Mouse (Mus musculus) hindbrain, embryonic 10.5 days (tissue): ENCODE measurements around the gene 4632433K11Rik. TPM values are rescaled to one million over a fixed set of nuclear protein-coding genes. Genes with fewer than 3 reads are reported as not detected.
A peak's percentile ranks its signal among the peaks of the same experiment; 100 is the strongest.
"Not testable (repeated sequence)": the region's sequence is repeated elsewhere in the genome, so short reads cannot be mapped to it uniquely, and the experiment has no call there.

Experiments used
- DNase-seq: peaks from one replicate; pipeline ENCODE4 v3.0.0-alpha.2; 2017; ENCODE audit warnings: low spot score
- H3K27ac ChIP-seq: fragments of 300-500 bp; sonication (generic); 2 replicates; pipeline ENCODE4 v1.5.1; 2016; ENCODE audit warnings: mild to moderate bottlenecking, moderate library complexity
- H3K27me3 ChIP-seq: fragments of 300-500 bp; sonication (generic); 2 replicates; pipeline ENCODE4 v1.6.1; 2016; ENCODE audit warnings: mild to moderate bottlenecking; ENCODE audit not compliant: poor library complexity, insufficient read depth, severe bottlenecking
- H3K36me3 ChIP-seq: fragments of 300-500 bp; sonication (generic); 2 replicates; pipeline ENCODE4 v1.6.1; 2016; ENCODE audit warnings: mild to moderate bottlenecking, moderate library complexity
- H3K4me1 ChIP-seq: fragments of 300-500 bp; sonication (generic); replicated peaks from 2 replicates; pipeline ENCODE4 v1.6.1; 2016; ENCODE audit warnings: mild to moderate bottlenecking
- H3K4me3 ChIP-seq: fragments of 300-500 bp; sonication (generic); 2 replicates; pipeline ENCODE4 v1.5.1; 2016; ENCODE audit warnings: mild to moderate bottlenecking, moderate library complexity
- H3K9me3 ChIP-seq: fragments of 300-500 bp; sonication (generic); 2 replicates; pipeline ENCODE4 v1.6.1; 2016; ENCODE audit warnings: mild to moderate bottlenecking, moderate library complexity
- WGBS: fragments of 180-500 bp; shearing (Covaris S2); methylation state at CpG from one replicate; pipeline ENCODE4 v1.1.7; 2016; 5-methylcytosine and 5-hydroxymethylcytosine counted together
- polyA plus RNA-seq: library from polyadenylated mRNA; unstranded; fragments of >200 nt; fragmentation: Nextera tagmentation; extraction: Ambion mirVana; gene quantifications from 2 replicates; pipeline ENCODE4 v1.2.1, GENCODE M21; 2016

Gene 4632433K11Rik
- polyA plus RNA-seq = 0.34 TPM in 1 of 2 replicates, not detected in the other

GRCm38 (mm10) chr7:5033818-5034217 is at the start of gene 4632433K11Rik:
4632433K11Rik (plus strand) TSS chr7:5034118.
- Histone ChIP-seq H3K4me1 (peaks cover 7% of the 10 kb centered on the region), H3K36me3 (peaks cover 77% of the 10 kb centered on the region), H3K4me3 (no peak within 1 kb of the TSS), H3K27ac (no peak within 1 kb of the TSS), H3K27me3 (peaks cover 16% of the 10 kb centered on the region; the same call in 1 of the 2 replicates), H3K9me3 (peaks cover 53% of the 10 kb centered on the region)
- no peak for DNase-seq
- WGBS = 92% methylated on average over 3 of the region's 3 CpGs

GRCm38 (mm10) chr7:4988250-4988649 is 45.7 kb upstream of the 4632433K11Rik start:
- no peak overlapping the region for H3K4me3 ChIP-seq
- H3K27ac ChIP-seq = no peak overlapping the region
- H3K4me1 ChIP-seq = peaks cover under 1% of the 10 kb centered on the region
- WGBS = 63% methylated on average over 2 of the region's 2 CpGs
- DNase-seq = no peak
- H3K9me3 ChIP-seq = peaks cover 14% of the 10 kb centered on the region; the same call in 1 of the 2 replicates
- peaks cover 28% of the 10 kb centered on the region for H3K36me3 ChIP-seq
- H3K27me3 ChIP-seq = peaks cover 14% of the 10 kb centered on the region

- Histone ChIP-seq H3K36me3 (peaks cover 42% of the 10 kb centered on the region), H3K4me3 (peak overlapping the region; percentile 89), H3K27ac (no peak overlapping the region), H3K4me1 (peaks cover 35% of the 10 kb centered on the region), H3K27me3 (peaks cover 35% of the 10 kb centered on the region), H3K9me3 (peaks cover 33% of the 10 kb centered on the region; the same call in 1 of the 2 replicates)
- 34% methylated on average over 55 of the region's 55 CpGs for WGBS
- DNase-seq = no peak
Measured at GRCm38 (mm10) chr7:4993347-4993998, 40.4 kb upstream of the 4632433K11Rik start.

- Histone ChIP-seq H3K4me1 (peaks cover 35% of the 10 kb centered on the region), H3K36me3 (peaks cover 42% of the 10 kb centered on the region), H3K4me3 (peak overlapping the region; percentile 89), H3K27ac (0 out of 2 replicates have a peak overlapping the region, but pooled peaks have one; percentile 9), H3K27me3 (peaks cover 35% of the 10 kb centered on the region), H3K9me3 (peaks cover 33% of the 10 kb centered on the region; the same call in 1 of the 2 replicates)
- DNase-seq = no peak
- 45% methylated on average over 59 of the region's 59 CpGs for WGBS
Measured at GRCm38 (mm10) chr7:4993999-4994788, 39.7 kb upstream of the 4632433K11Rik start.

GRCm38 (mm10) chr7:4995268-4996002 is 38.5 kb upstream of the 4632433K11Rik start:
- WGBS = 7% methylated on average over 19 of the region's 19 CpGs
- DNase-seq = no peak
- peaks cover 30% of the 10 kb centered on the region; the same call in 1 of the 2 replicates for H3K9me3 ChIP-seq
- peaks cover 35% of the 10 kb centered on the region for H3K4me1 ChIP-seq
- H3K4me3 ChIP-seq = peak overlapping the region; percentile 89
- peak overlapping the region; percentile 92 for H3K27ac ChIP-seq
- peaks cover 34% of the 10 kb centered on the region for H3K27me3 ChIP-seq
- H3K36me3 ChIP-seq = peaks cover 42% of the 10 kb centered on the region

GRCm38 (mm10) chr7:4996003-4996895 is 37.7 kb upstream of the 4632433K11Rik start, which contains the start of gene Zfp579:
Zfp579 (minus strand) TSS chr7:4996158.
- H3K4me3 ChIP-seq = peak within 1 kb of the TSS; percentile 89
- DNase-seq = peak; percentile 95
- H3K27ac ChIP-seq = peak within 1 kb of the TSS; percentile 92
- WGBS = 4% methylated on average over 22 of the region's 26 CpGs
- H3K36me3 ChIP-seq = peaks cover 34% of the 10 kb centered on the region
- peaks cover 22% of the 10 kb centered on the region; the same call in 1 of the 2 replicates for H3K9me3 ChIP-seq
- peaks cover 35% of the 10 kb centered on the region for H3K4me1 ChIP-seq
- H3K27me3 ChIP-seq = peaks cover 32% of the 10 kb centered on the region

- H3K27me3 ChIP-seq = peaks cover 32% of the 10 kb centered on the region
- 70% methylated on average over 8 of the region's 8 CpGs for WGBS
- peak overlapping the region; percentile 89 for H3K4me3 ChIP-seq
- peaks cover 20% of the 10 kb centered on the region; the same call in 1 of the 2 replicates for H3K9me3 ChIP-seq
- 0 out of 2 replicates have a peak overlapping the region, but pooled peaks have one; percentile 92 for H3K27ac ChIP-seq
- DNase-seq = no peak
- peaks cover 35% of the 10 kb centered on the region for H3K4me1 ChIP-seq
- H3K36me3 ChIP-seq = peaks cover 27% of the 10 kb centered on the region
Measured at GRCm38 (mm10) chr7:4996934-4997333, 37.0 kb upstream of the 4632433K11Rik start.

- H3K4me3 ChIP-seq = no peak overlapping the region
- H3K27me3 ChIP-seq = peaks cover 5% of the 10 kb centered on the region
- H3K36me3 ChIP-seq = no peaks in the 10 kb centered on the region
- no peak for DNase-seq
- WGBS = 79% methylated on average over 2 of the region's 2 CpGs
- no peak overlapping the region for H3K27ac ChIP-seq
- H3K4me1 ChIP-seq = peaks cover 18% of the 10 kb centered on the region
- peaks cover 13% of the 10 kb centered on the region; the same call in 1 of the 2 replicates for H3K9me3 ChIP-seq
Measured at GRCm38 (mm10) chr7:4999876-5000275, 34.0 kb upstream of the 4632433K11Rik start.

- not testable (repeated sequence) for H3K4me1 ChIP-seq, H3K4me3 ChIP-seq, H3K27me3 ChIP-seq, H3K27ac ChIP-seq, DNase-seq
- peaks cover 11% of the 10 kb centered on the region; the same call in 1 of the 2 replicates for H3K9me3 ChIP-seq
- WGBS = 71% methylated on average over 8 of the region's 8 CpGs
- peaks cover 21% of the 10 kb centered on the region for H3K36me3 ChIP-seq
Measured at GRCm38 (mm10) chr7:5002876-5003275, 31.0 kb upstream of the 4632433K11Rik start.

GRCm38 (mm10) chr7:5008229-5008628 is 25.7 kb upstream of the 4632433K11Rik start:
- WGBS = 96% methylated on average over 26 of the region's 26 CpGs
- H3K36me3 ChIP-seq = peaks cover 74% of the 10 kb centered on the region
- no peak overlapping the region for H3K27ac ChIP-seq
- H3K9me3 ChIP-seq = peaks cover 17% of the 10 kb centered on the region; the same call in 1 of the 2 replicates
- 0 out of 2 replicates have a peak overlapping the region, but pooled peaks have one; percentile 4 for H3K4me3 ChIP-seq
- H3K27me3 ChIP-seq = no peaks in the 10 kb centered on the region
- peaks cover 3% of the 10 kb centered on the region for H3K4me1 ChIP-seq
- DNase-seq = no peak

GRCm38 (mm10) chr7:5012681-5013513 is 21.0 kb upstream of the 4632433K11Rik start:
- Histone ChIP-seq H3K4me3 (peak overlapping the region; percentile 65), H3K4me1 (peaks cover 17% of the 10 kb centered on the region), H3K36me3 (peaks cover 63% of the 10 kb centered on the region), H3K9me3 (peaks cover 14% of the 10 kb centered on the region; the same call in 1 of the 2 replicates), H3K27me3 (no peaks in the 10 kb centered on the region), H3K27ac (no peak overlapping the region)
- DNase-seq = no peak
- 92% methylated on average over 27 of the region's 27 CpGs for WGBS
